Mouse (Mus musculus): Measurements from ENCODE around the gene Ubr2. TPM values are rescaled to one million over a fixed set of nuclear protein-coding genes. Genes with fewer than 3 reads are reported as not detected.
A peak's percentile ranks its signal among the peaks of the same experiment; 100 is the strongest.

Ubr2 gene
- polyA plus RNA-seq, 1 experiment from 2014 or later = 14.4 TPM

GRCm38 (mm10) chr17:46929277-46929676, 81.1 kb downstream of the Ubr2 start:
- 0 out of 2 replicates have a peak overlapping the region, but pooled peaks have one; percentile 12 for H3K27ac ChIP-seq (ENCODE audit: low read length)
- no peaks in the 10 kb centered on the region for H3K27me3 ChIP-seq (ENCODE audit: control insufficient read depth, insufficient read depth, low read length)
- 68% methylated on average over 12 of the region's 12 CpGs for WGBS
- H3K36me3 ChIP-seq (ENCODE audit: control insufficient read depth, insufficient read depth, low read length) = peaks cover 27% of the 10 kb centered on the region
- no peak overlapping the region for H3K9ac ChIP-seq (ENCODE audit: low read length)
- no peak overlapping the region for H3K4me3 ChIP-seq (replicated peaks; ENCODE audit: low read length)
- no peaks in the 10 kb centered on the region for H3K4me1 ChIP-seq (ENCODE audit: control insufficient read depth, insufficient read depth, low read length)
- no peak overlapping the region for H3K4me2 ChIP-seq (ENCODE audit: low read depth, low read length)
- peak; percentile 54; the same call in 1 of the 2 replicates for ATAC-seq (ENCODE audit: insufficient read depth, low FRiP score)
- no peaks in the 10 kb centered on the region for H3K9me3 ChIP-seq (replicated peaks; ENCODE audit: control insufficient read depth, low read length)

DNA sequence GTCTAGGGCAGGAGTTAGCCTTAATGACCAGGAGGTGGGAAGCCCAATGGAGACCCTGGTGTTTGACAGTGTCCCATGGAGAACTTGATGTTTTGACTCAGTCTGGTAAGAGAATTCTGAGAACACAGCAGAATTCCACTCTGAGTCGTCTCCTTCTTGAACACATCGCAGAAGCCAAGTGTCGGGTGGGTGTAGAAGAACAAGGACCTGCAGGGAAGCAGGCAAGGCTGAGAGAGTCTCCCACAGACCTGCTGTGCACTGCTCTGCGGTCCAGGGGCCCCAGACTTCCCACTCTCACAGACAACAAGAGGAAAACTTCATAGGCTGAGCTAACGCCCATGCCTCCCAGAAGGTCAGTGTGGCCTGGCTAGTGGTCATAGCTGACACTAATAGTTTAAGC, 82.6 kb downstream of the Ubr2 start:
- no peaks in the 10 kb centered on the region for H3K4me1 ChIP-seq (ENCODE audit: control insufficient read depth, insufficient read depth, low read length)
- no peak overlapping the region for H3K27ac ChIP-seq (ENCODE audit: low read length)
- no peaks in the 10 kb centered on the region for H3K9me3 ChIP-seq (replicated peaks; ENCODE audit: control insufficient read depth, low read length)
- no peak overlapping the region for H3K4me2 ChIP-seq (ENCODE audit: low read depth, low read length)
- no peak overlapping the region for H3K9ac ChIP-seq (ENCODE audit: low read length)
- 91% methylated on average over 5 of the region's 5 CpGs for WGBS
- H3K36me3 ChIP-seq (ENCODE audit: control insufficient read depth, insufficient read depth, low read length) = peaks cover 12% of the 10 kb centered on the region
- no peaks in the 10 kb centered on the region for H3K27me3 ChIP-seq (ENCODE audit: control insufficient read depth, insufficient read depth, low read length)
- no peak overlapping the region for H3K4me3 ChIP-seq (replicated peaks; ENCODE audit: low read length)
- no peak for ATAC-seq (ENCODE audit: insufficient read depth, low FRiP score)

DNA sequence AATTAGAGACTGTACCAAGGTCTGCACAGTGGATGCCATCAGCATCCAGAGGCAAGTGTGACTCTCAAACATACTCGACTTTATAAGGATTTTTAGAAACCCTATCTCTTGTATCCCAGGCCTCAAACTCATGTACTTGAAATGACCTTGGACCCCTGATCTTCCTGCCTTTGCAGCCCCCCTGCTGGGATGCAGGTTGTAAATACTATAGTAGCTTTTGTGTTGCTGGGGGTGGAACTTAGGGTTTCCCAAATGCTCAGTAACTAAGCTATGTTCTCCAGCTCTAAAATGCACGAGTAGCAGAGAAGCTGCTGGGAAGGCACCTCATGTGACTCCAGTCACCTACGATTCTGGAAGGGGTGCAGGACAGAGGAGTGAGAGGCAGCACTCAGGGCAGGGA, 83.4 kb downstream of the Ubr2 start:
- ATAC-seq (ENCODE audit: insufficient read depth, low FRiP score) = no peak
- H3K27ac ChIP-seq (ENCODE audit: low read length) = no peak overlapping the region
- no peaks in the 10 kb centered on the region for H3K27me3 ChIP-seq (ENCODE audit: control insufficient read depth, insufficient read depth, low read length)

GRCm38 (mm10) chr17:46926192-46926591, 84.2 kb downstream of the Ubr2 start:
- 62% methylated on average over 6 of the region's 6 CpGs for WGBS
- H3K27me3 ChIP-seq (ENCODE audit: control insufficient read depth, insufficient read depth, low read length) = no peaks in the 10 kb centered on the region
- H3K4me2 ChIP-seq (ENCODE audit: low read depth, low read length) = no peak overlapping the region
- H3K9ac ChIP-seq (ENCODE audit: low read length) = no peak overlapping the region
- no peak for ATAC-seq (ENCODE audit: insufficient read depth, low FRiP score)
- H3K36me3 ChIP-seq (ENCODE audit: control insufficient read depth, insufficient read depth, low read length) = no peaks in the 10 kb centered on the region
- no peaks in the 10 kb centered on the region for H3K9me3 ChIP-seq (replicated peaks; ENCODE audit: control insufficient read depth, low read length)
- no peaks in the 10 kb centered on the region for H3K4me1 ChIP-seq (ENCODE audit: control insufficient read depth, insufficient read depth, low read length)
- no peak overlapping the region for H3K4me3 ChIP-seq (replicated peaks; ENCODE audit: low read length)
- no peak overlapping the region for H3K27ac ChIP-seq (ENCODE audit: low read length)

More for the DNA sequence above, 83.4 kb downstream of the Ubr2 start:
- H3K9me3 ChIP-seq (replicated peaks; ENCODE audit: control insufficient read depth, low read length) = no peaks in the 10 kb centered on the region
- WGBS = 67% methylated on average over 3 of the region's 3 CpGs
- no peaks in the 10 kb centered on the region for H3K4me1 ChIP-seq (ENCODE audit: control insufficient read depth, insufficient read depth, low read length)
- no peak overlapping the region for H3K9ac ChIP-seq (ENCODE audit: low read length)
- no peak overlapping the region for H3K4me3 ChIP-seq (replicated peaks; ENCODE audit: low read length)
- H3K36me3 ChIP-seq (ENCODE audit: control insufficient read depth, insufficient read depth, low read length) = peaks cover 5% of the 10 kb centered on the region
- no peak overlapping the region for H3K4me2 ChIP-seq (ENCODE audit: low read depth, low read length)

DNA sequence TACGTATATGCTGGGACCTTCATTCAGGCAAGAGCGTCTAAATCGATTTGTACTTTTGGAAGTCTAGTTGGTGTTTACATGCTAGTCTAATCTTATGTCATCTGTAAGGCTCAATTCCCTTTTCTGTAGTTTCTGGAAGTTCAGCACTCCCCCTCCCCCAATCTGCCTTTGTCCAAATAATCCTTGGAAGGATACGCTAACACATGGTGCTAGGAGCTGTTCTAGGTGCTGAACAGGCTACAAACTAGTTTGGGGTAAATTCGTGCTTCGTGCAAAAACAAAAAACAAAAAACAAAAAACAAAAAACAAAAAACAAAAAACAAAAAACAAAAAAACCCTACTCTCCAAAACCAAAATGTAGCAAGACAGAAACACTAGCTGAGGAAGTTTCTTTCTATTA, 89.5 kb downstream of the Ubr2 start:
- H3K4me2 ChIP-seq (ENCODE audit: low read depth, low read length) = no peak overlapping the region
- no peaks in the 10 kb centered on the region for H3K36me3 ChIP-seq (ENCODE audit: control insufficient read depth, insufficient read depth, low read length)
- no peak overlapping the region for H3K9ac ChIP-seq (ENCODE audit: low read length)
- H3K4me1 ChIP-seq (ENCODE audit: control insufficient read depth, insufficient read depth, low read length) = no peaks in the 10 kb centered on the region
- no peak overlapping the region for H3K27ac ChIP-seq (ENCODE audit: low read length)
- no peaks in the 10 kb centered on the region for H3K27me3 ChIP-seq (ENCODE audit: control insufficient read depth, insufficient read depth, low read length)
- H3K9me3 ChIP-seq (replicated peaks; ENCODE audit: control insufficient read depth, low read length) = no peaks in the 10 kb centered on the region
- no peak overlapping the region for H3K4me3 ChIP-seq (replicated peaks; ENCODE audit: low read length)
- ATAC-seq (ENCODE audit: insufficient read depth, low FRiP score) = no peak
- 50% methylated on average over 6 of the region's 6 CpGs for WGBS

DNA sequence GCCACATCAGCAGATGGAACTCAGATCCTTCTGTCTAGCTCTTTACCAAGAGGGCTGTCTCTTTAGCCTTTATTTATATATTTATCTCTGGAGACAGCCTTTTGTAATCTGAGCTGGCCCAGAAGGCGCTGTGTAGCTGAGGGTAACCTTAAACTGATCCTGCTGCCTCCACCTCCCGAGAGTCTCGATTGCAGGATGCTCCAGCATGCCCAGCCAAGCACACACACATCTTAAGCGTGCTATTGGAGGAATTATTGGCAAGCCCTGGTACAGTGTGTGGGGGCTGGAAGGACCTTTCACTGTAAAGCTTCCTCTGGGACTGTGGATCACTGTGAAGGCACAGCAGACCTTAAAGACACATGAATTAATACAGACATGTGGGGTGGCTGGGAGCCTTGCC, 91.4 kb downstream of the Ubr2 start:
- H3K27ac ChIP-seq (ENCODE audit: low read length) = no peak overlapping the region
- H3K9ac ChIP-seq (ENCODE audit: low read length) = no peak overlapping the region
- no peaks in the 10 kb centered on the region for H3K27me3 ChIP-seq (ENCODE audit: control insufficient read depth, insufficient read depth, low read length)
- 27% methylated on average over 4 of the region's 4 CpGs for WGBS
- no peaks in the 10 kb centered on the region for H3K36me3 ChIP-seq (ENCODE audit: control insufficient read depth, insufficient read depth, low read length)
- H3K4me3 ChIP-seq (replicated peaks; ENCODE audit: low read length) = no peak overlapping the region
- no peaks in the 10 kb centered on the region for H3K4me1 ChIP-seq (ENCODE audit: control insufficient read depth, insufficient read depth, low read length)
- no peak overlapping the region for H3K4me2 ChIP-seq (ENCODE audit: low read depth, low read length)
- H3K9me3 ChIP-seq (replicated peaks; ENCODE audit: control insufficient read depth, low read length) = no peaks in the 10 kb centered on the region
- no peak for ATAC-seq (ENCODE audit: insufficient read depth, low FRiP score)

DNA sequence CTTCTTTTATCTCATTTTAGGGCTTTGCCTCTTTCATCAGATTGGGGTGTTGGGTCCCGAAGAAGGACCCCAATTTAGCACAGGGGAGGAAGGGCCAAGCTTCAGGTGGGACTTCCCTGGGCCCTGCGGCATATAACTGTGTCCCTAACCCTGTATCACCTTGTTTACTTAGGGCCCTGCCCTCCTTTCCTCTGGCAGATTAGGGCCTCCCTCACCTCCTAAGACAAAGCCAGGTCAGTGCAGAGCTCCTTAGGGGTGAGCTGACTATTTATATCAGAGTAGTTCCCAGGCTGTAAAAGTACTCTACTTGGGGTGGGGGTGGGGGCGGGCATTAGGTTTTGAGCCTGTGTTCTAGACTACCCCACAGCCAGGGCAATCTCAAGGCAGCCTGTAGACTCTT, 95.2 kb downstream of the Ubr2 start:
- Histone ChIP-seq H3K9ac (ENCODE audit: low read length) (no peak overlapping the region), H3K27ac (ENCODE audit: low read length) (no peak overlapping the region)
- ATAC-seq (ENCODE audit: insufficient read depth, low FRiP score) = no peak

DNA sequence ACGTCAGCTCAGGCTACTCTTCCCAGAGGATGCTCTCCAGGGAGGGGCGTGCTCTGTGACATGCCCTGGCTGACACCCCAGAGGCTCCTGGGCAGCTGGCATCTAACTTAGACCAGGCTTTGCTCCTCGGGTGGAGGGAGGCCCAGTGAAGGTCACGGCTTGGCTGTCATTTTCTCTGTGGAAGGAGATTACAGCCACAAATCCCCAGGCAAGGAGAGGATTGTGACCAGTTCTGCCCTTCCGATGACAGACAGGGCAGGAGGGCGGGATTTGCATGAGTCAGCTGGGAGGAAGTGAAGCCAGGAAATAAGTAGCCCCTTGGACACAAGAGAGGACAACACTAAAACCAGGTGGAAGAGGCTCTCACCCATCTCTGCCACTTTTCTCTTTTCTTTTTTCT, 98.0 kb downstream of the Ubr2 start:
- no peak overlapping the region for H3K4me2 ChIP-seq (ENCODE audit: low read depth, low read length)
- H3K9ac ChIP-seq (ENCODE audit: low read length) = no peak overlapping the region
- ATAC-seq (ENCODE audit: insufficient read depth, low FRiP score) = no peak
- no peaks in the 10 kb centered on the region for H3K27me3 ChIP-seq (ENCODE audit: control insufficient read depth, insufficient read depth, low read length)
- WGBS = 38% methylated on average over 6 of the region's 6 CpGs
- no peaks in the 10 kb centered on the region for H3K9me3 ChIP-seq (replicated peaks; ENCODE audit: control insufficient read depth, low read length)
- no peaks in the 10 kb centered on the region for H3K36me3 ChIP-seq (ENCODE audit: control insufficient read depth, insufficient read depth, low read length)
- H3K4me1 ChIP-seq (ENCODE audit: control insufficient read depth, insufficient read depth, low read length) = no peaks in the 10 kb centered on the region; the same call in 1 of the 2 replicates
- no peak overlapping the region for H3K4me3 ChIP-seq (replicated peaks; ENCODE audit: low read length)
- no peak overlapping the region for H3K27ac ChIP-seq (ENCODE audit: low read length)

More for the DNA sequence above, 95.2 kb downstream of the Ubr2 start:
- Histone ChIP-seq H3K4me1 (ENCODE audit: control insufficient read depth, insufficient read depth, low read length) (no peaks in the 10 kb centered on the region; the same call in 1 of the 2 replicates), H3K4me3 (replicated peaks; ENCODE audit: low read length) (no peak overlapping the region), H3K36me3 (ENCODE audit: control insufficient read depth, insufficient read depth, low read length) (no peaks in the 10 kb centered on the region), H3K9me3 (replicated peaks; ENCODE audit: control insufficient read depth, low read length) (no peaks in the 10 kb centered on the region), H3K27me3 (ENCODE audit: control insufficient read depth, insufficient read depth, low read length) (no peaks in the 10 kb centered on the region), H3K4me2 (ENCODE audit: low read depth, low read length) (no peak overlapping the region)
- 39% methylated on average over 3 of the region's 3 CpGs for WGBS

DNA sequence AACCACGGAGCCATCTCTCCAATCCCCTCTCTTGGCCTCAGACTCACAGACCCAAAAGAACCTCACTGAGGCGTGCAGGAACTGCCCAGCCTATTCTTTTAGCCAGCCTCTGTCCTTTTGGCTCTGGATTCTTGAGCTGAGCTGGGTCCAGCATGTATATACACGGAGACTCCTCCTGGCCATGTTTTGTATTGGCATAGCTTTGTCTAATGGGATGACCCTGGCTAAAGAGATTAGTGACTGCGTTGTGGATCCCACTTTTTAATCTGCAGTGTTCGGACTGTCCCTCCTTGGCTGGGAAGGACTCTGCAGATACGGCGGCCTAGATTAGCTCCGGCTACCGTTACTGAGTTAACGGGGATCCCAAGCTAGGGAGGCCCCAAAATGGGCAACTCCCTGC, 100.2 kb downstream of the Ubr2 start, which contains the start of gene Prph2:
TSS of gene Prph2 (plus strand) at position 274 of the 400 bp plus-strand sequence.
- Histone ChIP-seq H3K27ac (ENCODE audit: low read length) (no peak within 1 kb of the TSS), H3K27me3 (ENCODE audit: control insufficient read depth, insufficient read depth, low read length) (no peaks in the 10 kb centered on the region), H3K9me3 (replicated peaks; ENCODE audit: control insufficient read depth, low read length) (no peaks in the 10 kb centered on the region), H3K4me1 (ENCODE audit: control insufficient read depth, insufficient read depth, low read length) (no peaks in the 10 kb centered on the region; the same call in 1 of the 2 replicates), H3K4me3 (replicated peaks; ENCODE audit: low read length) (no peak within 1 kb of the TSS), H3K4me2 (ENCODE audit: low read depth, low read length) (no peak within 1 kb of the TSS), H3K36me3 (ENCODE audit: control insufficient read depth, insufficient read depth, low read length) (no peaks in the 10 kb centered on the region), H3K9ac (ENCODE audit: low read length) (no peak within 1 kb of the TSS)
- 81% methylated on average over 10 of the region's 10 CpGs for WGBS
- ATAC-seq (ENCODE audit: insufficient read depth, low FRiP score) = no peak
